Mouse (Mus musculus) bone marrow macrophage, adult 2 months (primary cell): ENCODE results near the gene Shb.

Experiments
- CTCF ChIP-seq: IDR thresholded peaks from 2 replicates; pipeline ENCODE4 v1.5.1; 2012; ENCODE audit warnings: low read depth, mild to moderate bottlenecking, low read length, moderate library complexity
- POLR2A ChIP-seq: IDR thresholded peaks from 2 replicates; pipeline ENCODE4 v1.6.1; 2012; ENCODE audit warnings: mild to moderate bottlenecking, low read depth, low read length, borderline replicate concordance

DNA sequence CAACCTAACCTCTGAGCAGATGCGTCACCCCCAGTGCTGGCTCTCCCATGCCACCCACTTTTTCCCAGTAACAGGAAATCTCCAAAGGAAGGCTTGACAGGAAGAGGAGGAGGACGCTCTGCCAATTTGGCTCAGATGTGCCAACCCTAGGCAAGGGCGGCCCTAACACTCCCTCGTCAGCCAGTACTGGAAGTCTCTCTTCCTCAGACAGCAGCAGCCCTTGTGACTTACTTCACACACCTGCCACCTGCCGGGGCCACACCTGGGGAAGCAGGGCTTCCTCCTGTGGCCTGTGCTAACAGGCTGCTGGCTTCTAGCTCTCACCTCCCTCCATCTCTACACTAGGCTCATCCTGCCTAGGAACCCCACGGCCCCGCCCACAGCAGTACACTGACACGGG lies 31.9 kb downstream of the Shb start:
- no peak for TF ChIP-seq CTCF
- TF ChIP-seq POLR2A, result no peak
